Mouse (Mus musculus) E14TG2a.4 (cell line): Measurements from ENCODE around the gene 9130230L23Rik.

ENCODE experiments used
- CTCF ChIP-seq: conservative IDR thresholded peaks from 2 replicates; pipeline ENCODE4 v1.5.1; 2014; ENCODE audit warnings: low read length
- NANOG ChIP-seq: IDR thresholded peaks from 2 replicates; pipeline ENCODE4 v1.6.1; 2014; ENCODE audit warnings: borderline replicate concordance, low read length, mixed read lengths
- POU5F1 ChIP-seq: IDR thresholded peaks from 2 replicates; pipeline ENCODE4 v1.6.1; 2014; ENCODE audit warnings: low read length, borderline replicate concordance

- TF ChIP-seq CTCF (peak; percentile 76), POU5F1 (no peak), NANOG (no peak)
Observed at GRCm38 (mm10) chr5:65937998-65938715, 65.9 kb downstream of the 9130230L23Rik start.
